Comparison of ENCODE assay signal across 11 mouse cellular contexts in genomic region chr5:91103943-91104665, GRCm38 (mm10). TPM values are rescaled to one million over a fixed set of nuclear protein-coding genes. Genes with fewer than 3 reads are reported as not detected.
A peak's percentile ranks its signal among the peaks of the same experiment; 100 is the strongest.
DNase-seq lines count a peak whose midpoint lies in the region; ATAC-seq and TF ChIP-seq lines count a peak whose summit lies in the region.
"Had no signal": no experiment of that assay in that cellular context is flagged by ENCODE, and none has a peak within 500 bp of the region (broad histone marks: within the 10 kb centered on the region; RNA-seq: fewer than 3 reads in every experiment).

No protein-coding gene starts in this region.

- 55% methylated on average over 7 of the region's 7 CpGs for WGBS in hindbrain, postnatal 0 days
- 87% methylated on average over 7 of the region's 7 CpGs for whole genome bisulfite sequencing in hindbrain, embryonic 11.5 days
- 55% methylated on average over 7 of the region's 7 CpGs for WGBS in lung, postnatal 0 days

- H3K4me1 ChIP-seq in hindbrain, postnatal 0 days (ENCODE audit: insufficient read depth, low read length) = no peaks in the 10 kb centered on the region
- no peaks in the 10 kb centered on the region for H3K4me1 ChIP-seq in hindbrain, embryonic 11.5 days (replicated peaks; ENCODE audit: control insufficient read depth, insufficient read depth, low read length)
- H3K4me1 ChIP-seq in lung, postnatal 0 days (ENCODE audit: insufficient read depth, low read depth, low read length) = no peaks in the 10 kb centered on the region
- H3K4me1 ChIP-seq: heart, embryonic 10.5 days had no signal

- TF ChIP-seq CTCF in hindbrain, postnatal 0 days (IDR thresholded peaks at IDR 0.05; ENCODE audit: low read depth) = no peak
- no peak for TF ChIP-seq CTCF in lung, postnatal 0 days (IDR thresholded peaks at IDR 0.05)

- H3K4me3 ChIP-seq in hindbrain, postnatal 0 days (ENCODE audit: low read length) = no peak overlapping the region
- no peak overlapping the region for H3K4me3 ChIP-seq in hindbrain, embryonic 11.5 days (ENCODE audit: low read depth, low read length)
- no peak overlapping the region for H3K4me3 ChIP-seq in lung, postnatal 0 days (ENCODE audit: low read depth, low read length)
- H3K4me3 ChIP-seq: heart, embryonic 10.5 days had no signal

- H3K4me2 ChIP-seq in hindbrain, postnatal 0 days (ENCODE audit: low read depth, low read length) = no peak overlapping the region
- H3K4me2 ChIP-seq in hindbrain, embryonic 11.5 days (replicated peaks; ENCODE audit: low read depth, low read length) = no peak overlapping the region
- no peak overlapping the region for H3K4me2 ChIP-seq in lung, postnatal 0 days (replicated peaks; ENCODE audit: low read depth, low read length)

- no peaks in the 10 kb centered on the region for H3K27me3 ChIP-seq in hindbrain, postnatal 0 days (ENCODE audit: insufficient read depth, low read length)
- no peaks in the 10 kb centered on the region for H3K27me3 ChIP-seq in hindbrain, embryonic 11.5 days (ENCODE audit: control insufficient read depth, insufficient read depth, low read length)
- H3K27me3 ChIP-seq in lung, postnatal 0 days (replicated peaks; ENCODE audit: insufficient read depth, low read length) = no peaks in the 10 kb centered on the region

- peak; percentile 92 for ATAC-seq in hindbrain, postnatal 0 days
- ATAC-seq in hindbrain, embryonic 11.5 days (ENCODE audit: low FRiP score) = no peak
- ATAC-seq in megakaryocyte-erythroid progenitor cell, adult 5-6 weeks (replicated peaks; ENCODE audit: low FRiP score, low TSS enrichment, poor library complexity, severe bottlenecking) = no peak
- ATAC-seq in lung, postnatal 0 days = no peak

- no peak overlapping the region for H3K9ac ChIP-seq in hindbrain, postnatal 0 days (replicated peaks; ENCODE audit: low read length)
- no peak overlapping the region for H3K9ac ChIP-seq in hindbrain, embryonic 11.5 days (ENCODE audit: low read depth, low read length)
- no peak overlapping the region for H3K9ac ChIP-seq in lung, postnatal 0 days (replicated peaks; ENCODE audit: low read depth)

- H3K27ac ChIP-seq in hindbrain, postnatal 0 days = no peak overlapping the region
- H3K27ac ChIP-seq in hindbrain, embryonic 11.5 days (ENCODE audit: low read depth, low read length) = no peak overlapping the region
- H3K27ac ChIP-seq in lung, postnatal 0 days (ENCODE audit: low read length) = no peak overlapping the region
- H3K27ac ChIP-seq: heart, embryonic 10.5 days had no signal

- TF ChIP-seq EP300 in lung, postnatal 0 days (IDR thresholded peaks at IDR 0.05) = no peak

- peak; percentile 79 for DNase-seq in hindbrain, postnatal 0 days (ENCODE audit: low spot score)
- no peak for DNase-seq in hindbrain, embryonic 11.5 days (ENCODE audit: low spot score)
- DNase-seq in urinary bladder, postnatal 14 days (ENCODE audit: low spot score) = peak; percentile 8
- DNase-seq in urinary bladder, postnatal 4 days (ENCODE audit: low spot score in 2 of 2) = no peak
- DNase-seq in cerebellum, postnatal 25 days = peak; percentile 86 to 90
- DNase-seq in adrenal gland, adult 18-20 months (ENCODE audit: low spot score in 2 of 2) = no peak
- no peak for DNase-seq in lung, postnatal 0 days (ENCODE audit: low spot score)
- DNase-seq: thymus, postnatal 25 days had no signal

- H3K36me3 ChIP-seq in hindbrain, postnatal 0 days (ENCODE audit: insufficient read depth, low read length) = no peaks in the 10 kb centered on the region
- no peaks in the 10 kb centered on the region for H3K36me3 ChIP-seq in hindbrain, embryonic 11.5 days (ENCODE audit: control insufficient read depth, insufficient read depth, low read length)
- no peaks in the 10 kb centered on the region for H3K36me3 ChIP-seq in lung, postnatal 0 days (ENCODE audit: insufficient read depth, low read length)
- H3K36me3 ChIP-seq: heart, embryonic 10.5 days had no signal

- no peaks in the 10 kb centered on the region for H3K9me3 ChIP-seq in hindbrain, postnatal 0 days (ENCODE audit: low read length)
- H3K9me3 ChIP-seq in hindbrain, embryonic 11.5 days (ENCODE audit: control insufficient read depth, low read length) = no peaks in the 10 kb centered on the region
- H3K9me3 ChIP-seq in lung, postnatal 0 days (ENCODE audit: low read length) = no peaks in the 10 kb centered on the region
- H3K9me3 ChIP-seq: heart, embryonic 10.5 days had no signal

RNA-seq across cellular contexts. Expression of gene Ereg, which starts 29.7 kb away (rescaled TPM):
- total RNA-seq in hindbrain, postnatal 0 days (2014; rRNA removed) = not detected in 2 replicates
- polyA plus RNA-seq in hindbrain, postnatal 0 days (2015; fragmentation: Nextera tagmentation; extraction: Ambion mirVana) = not detected in 2 replicates
- polyA plus RNA-seq in hindbrain, embryonic 11.5 days (2014; fragmentation: Nextera tagmentation; extraction: Ambion mirVana) = not detected in 2 replicates
- total RNA-seq in megakaryocyte-erythroid progenitor cell, adult 5-6 weeks (2014; fragmentation: Nextera tagmentation) = not detected in 2 replicates
- not detected in 2 replicates for total RNA-seq in megakaryocyte-erythroid progenitor cell, adult 5-6 weeks (2017)
- total RNA-seq in adrenal gland, adult 18-20 months (2021) = under 1 TPM; 0.07 to 0.13 TPM
- 0.17 and 0.18 TPM in 2 replicates for polyA plus RNA-seq in lung, postnatal 0 days (2015; fragmentation: Nextera tagmentation; extraction: Ambion mirVana)
- total RNA-seq: left cerebral cortex, postnatal 36 days had no signal

RNA-seq across cellular contexts. Expression of gene Areg, which starts 35.3 kb away (rescaled TPM):
- total RNA-seq in hindbrain, postnatal 0 days (2014; rRNA removed) = 1.6 TPM in 1 of 2 replicates, not detected in the other
- 0.77 and 0.94 TPM in 2 replicates for polyA plus RNA-seq in hindbrain, postnatal 0 days (2015; fragmentation: Nextera tagmentation; extraction: Ambion mirVana)
- 0.20 TPM in 1 of 2 replicates, not detected in the other for polyA plus RNA-seq in hindbrain, embryonic 11.5 days (2014; fragmentation: Nextera tagmentation; extraction: Ambion mirVana)
- not detected in 2 replicates for total RNA-seq in megakaryocyte-erythroid progenitor cell, adult 5-6 weeks (2014; fragmentation: Nextera tagmentation)
- 3.8 TPM in 1 of 2 replicates, not detected in the other for total RNA-seq in megakaryocyte-erythroid progenitor cell, adult 5-6 weeks (2017)
- total RNA-seq in adrenal gland, adult 18-20 months (2021) = not detected
- 13.1 and 13.7 TPM in 2 replicates for polyA plus RNA-seq in lung, postnatal 0 days (2015; fragmentation: Nextera tagmentation; extraction: Ambion mirVana)
- total RNA-seq: left cerebral cortex, postnatal 36 days had no signal
- polyA plus RNA-seq: heart, embryonic 10.5 days had no signal

Comparison
In these comparisons a context has a peak if more than half of its experiments do, and no peak if none do; other contexts are left out.
1. DNase-seq: peak in hindbrain, postnatal 0 days (single experiment), urinary bladder, postnatal 14 days (single experiment) and cerebellum, postnatal 25 days (2 of 2); none in hindbrain, embryonic 11.5 days (single experiment), urinary bladder, postnatal 4 days (0 of 2), adrenal gland, adult 18-20 months (0 of 2) and lung, postnatal 0 days (single experiment).